Mouse (Mus musculus) right cerebral cortex, adult 18-20 months (tissue): ENCODE data around the gene C4b.

Experiments used
- DNase-seq: peaks from one replicate; pipeline ENCODE4 v3.0.0; 2022; ENCODE audit warnings: mixed read lengths

C4b gene

GRCm38 (mm10) chr17:34700671-34701071, 43.0 kb downstream of the C4b start:
- peak; percentile 40 for DNase-seq

- DNase-seq, result peak; percentile 83
These were observed 43.9 kb downstream of the C4b start for GRCm38 (mm10) chr17:34699575-34700408.

- DNase-seq, result no peak
These were observed 50.8 kb downstream of the C4b start for GRCm38 (mm10) chr17:34692906-34693305.

GRCm38 (mm10) chr17:34690458-34690857, 53.2 kb downstream of the C4b start:
- DNase-seq, result no peak

GRCm38 (mm10) chr17:34688889-34689288, 54.8 kb downstream of the C4b start:
- DNase-seq, result no peak

GRCm38 (mm10) chr17:34685120-34686110, 58.3 kb downstream of the C4b start:
- DNase-seq, result no peak

- DNase-seq, result no peak
These were observed 59.3 kb downstream of the C4b start for GRCm38 (mm10) chr17:34684253-34684893.

GRCm38 (mm10) chr17:34683686-34684220, 59.9 kb downstream of the C4b start:
- no peak for DNase-seq

- no peak for DNase-seq
These were observed 60.5 kb downstream of the C4b start for GRCm38 (mm10) chr17:34683179-34683578.

GRCm38 (mm10) chr17:34681881-34682536, 61.7 kb downstream of the C4b start:
- no peak for DNase-seq

- no peak for DNase-seq
These were observed 62.5 kb downstream of the C4b start for GRCm38 (mm10) chr17:34681132-34681571.

GRCm38 (mm10) chr17:34680621-34681020, 63.1 kb downstream of the C4b start:
- no peak for DNase-seq

GRCm38 (mm10) chr17:34680191-34680590, 63.5 kb downstream of the C4b start:
- DNase-seq, result no peak
